Mouse (Mus musculus): ENCODE results near the gene Got1. TPM values are rescaled to one million over a fixed set of nuclear protein-coding genes. Genes with fewer than 3 reads are reported as not detected.

The Got1 gene
- polyA plus RNA-seq, 1 experiment, result 148 TPM

DNA sequence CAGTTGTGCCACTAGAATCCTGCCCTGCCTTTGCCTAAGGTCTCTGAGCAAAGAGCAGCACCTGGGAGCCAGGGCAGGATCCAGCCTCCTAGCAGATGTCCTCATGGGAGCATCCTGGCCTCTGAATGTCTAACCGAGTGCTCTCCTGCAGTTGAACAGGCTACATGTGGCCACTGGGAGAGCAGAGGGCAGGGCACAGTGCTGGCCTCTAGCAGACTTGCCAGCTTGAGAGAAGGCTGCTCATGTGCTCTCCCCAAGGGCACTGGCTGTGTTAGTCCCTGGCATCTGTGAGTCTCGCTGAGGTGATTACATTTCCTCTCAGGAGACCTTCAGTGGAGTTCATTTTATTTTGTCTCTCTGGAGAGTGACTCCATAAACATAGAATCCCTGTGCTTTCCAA, 48.8 kb downstream of the Got1 start:
- TF ChIP-seq POLR2A (IDR thresholded peaks at IDR 0.05; ENCODE audit: insufficient read depth, low read length) (no peak), EP300 (IDR thresholded peaks at IDR 0.05; ENCODE audit: insufficient read depth, low read depth, low read length) (no peak), CTCF (IDR thresholded peaks at IDR 0.05; ENCODE audit: low read depth, low read length) (no peak)
- no peaks in the 10 kb centered on the region for H3K27me3 ChIP-seq (ENCODE audit: control insufficient read depth, insufficient read depth, low read length, poor library complexity, severe bottlenecking)
- no peak overlapping the region for H3K4me3 ChIP-seq (ENCODE audit: low read depth, low read length)
- no peaks in the 10 kb centered on the region for H3K36me3 ChIP-seq (ENCODE audit: control insufficient read depth, insufficient read depth, low read length, poor library complexity, severe bottlenecking)
- H3K9me3 ChIP-seq (replicated peaks; ENCODE audit: control insufficient read depth, insufficient read depth, low read length, poor library complexity, severe bottlenecking), result no peaks in the 10 kb centered on the region
- no peaks in the 10 kb centered on the region for H3K4me1 ChIP-seq (ENCODE audit: control insufficient read depth, insufficient read depth, low read length)
- no peak overlapping the region for H3K27ac ChIP-seq (ENCODE audit: insufficient read depth, low read length)
- no peak overlapping the region for H3K9ac ChIP-seq (ENCODE audit: low read depth, poor library complexity, severe bottlenecking)

GRCm38 (mm10) chr19:43472781-43473180, 51.6 kb downstream of the Got1 start:
- H3K4me3 ChIP-seq (ENCODE audit: low read depth, low read length), result no peak overlapping the region
- no peaks in the 10 kb centered on the region for H3K36me3 ChIP-seq (ENCODE audit: control insufficient read depth, insufficient read depth, low read length, poor library complexity, severe bottlenecking)
- no peaks in the 10 kb centered on the region for H3K9me3 ChIP-seq (replicated peaks; ENCODE audit: control insufficient read depth, insufficient read depth, low read length, poor library complexity, severe bottlenecking)
- no peaks in the 10 kb centered on the region for H3K4me1 ChIP-seq (ENCODE audit: control insufficient read depth, insufficient read depth, low read length)
- no peaks in the 10 kb centered on the region for H3K27me3 ChIP-seq (ENCODE audit: control insufficient read depth, insufficient read depth, low read length, poor library complexity, severe bottlenecking)
- H3K27ac ChIP-seq (ENCODE audit: insufficient read depth, low read length), result no peak overlapping the region
- no peak overlapping the region for H3K9ac ChIP-seq (ENCODE audit: low read depth, poor library complexity, severe bottlenecking)
- no peak for TF ChIP-seq CTCF (IDR thresholded peaks at IDR 0.05; ENCODE audit: low read depth, low read length)
- TF ChIP-seq POLR2A (IDR thresholded peaks at IDR 0.05; ENCODE audit: insufficient read depth, low read length), result no peak
- no peak for TF ChIP-seq EP300 (IDR thresholded peaks at IDR 0.05; ENCODE audit: insufficient read depth, low read depth, low read length)

- H3K27ac ChIP-seq (ENCODE audit: insufficient read depth, low read length), result no peak overlapping the region
- no peaks in the 10 kb centered on the region for H3K4me1 ChIP-seq (ENCODE audit: control insufficient read depth, insufficient read depth, low read length)
These were observed 52.1 kb downstream of the Got1 start for GRCm38 (mm10) chr19:43472331-43472730.

DNA sequence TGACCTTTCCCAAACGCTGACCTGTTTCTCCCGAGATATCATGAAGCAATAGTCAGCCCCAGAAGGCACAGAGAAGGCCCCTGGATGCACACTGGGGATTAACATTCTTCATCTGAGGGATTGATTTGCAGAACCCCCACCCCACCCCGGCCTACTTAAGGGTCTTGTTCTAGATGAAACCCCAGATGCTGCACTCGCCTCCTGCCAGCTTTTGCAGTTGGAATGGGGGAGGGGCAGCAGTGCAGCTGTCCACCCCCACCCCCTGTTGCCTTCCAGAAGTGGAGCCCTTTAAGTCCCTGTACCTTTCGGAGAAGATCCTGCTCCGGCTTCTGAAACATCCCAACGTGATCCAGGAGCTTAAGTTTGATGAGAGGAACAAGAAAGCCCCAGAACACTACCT, 55.1 kb downstream of the Got1 start:
- TF ChIP-seq EP300 (IDR thresholded peaks at IDR 0.05; ENCODE audit: insufficient read depth, low read depth, low read length) (no peak), CTCF (IDR thresholded peaks at IDR 0.05; ENCODE audit: low read depth, low read length) (no peak), POLR2A (IDR thresholded peaks at IDR 0.05; ENCODE audit: insufficient read depth, low read length) (no peak)
- H3K36me3 ChIP-seq (ENCODE audit: control insufficient read depth, insufficient read depth, low read length, poor library complexity, severe bottlenecking), result no peaks in the 10 kb centered on the region
- H3K27me3 ChIP-seq (ENCODE audit: control insufficient read depth, insufficient read depth, low read length, poor library complexity, severe bottlenecking), result no peaks in the 10 kb centered on the region
- no peak overlapping the region for H3K27ac ChIP-seq (ENCODE audit: insufficient read depth, low read length)
- no peak overlapping the region for H3K4me3 ChIP-seq (ENCODE audit: low read depth, low read length)
- no peaks in the 10 kb centered on the region for H3K9me3 ChIP-seq (replicated peaks; ENCODE audit: control insufficient read depth, insufficient read depth, low read length, poor library complexity, severe bottlenecking)
- H3K4me1 ChIP-seq (ENCODE audit: control insufficient read depth, insufficient read depth, low read length), result no peaks in the 10 kb centered on the region
- no peak overlapping the region for H3K9ac ChIP-seq (ENCODE audit: low read depth, poor library complexity, severe bottlenecking)

More at GRCm38 (mm10) chr19:43472331-43472730, 52.1 kb downstream of the Got1 start:
- no peaks in the 10 kb centered on the region for H3K27me3 ChIP-seq (ENCODE audit: control insufficient read depth, insufficient read depth, low read length, poor library complexity, severe bottlenecking)
- H3K4me3 ChIP-seq (ENCODE audit: low read depth, low read length), result no peak overlapping the region
- TF ChIP-seq CTCF (IDR thresholded peaks at IDR 0.05; ENCODE audit: low read depth, low read length) (no peak), EP300 (IDR thresholded peaks at IDR 0.05; ENCODE audit: insufficient read depth, low read depth, low read length) (no peak), POLR2A (IDR thresholded peaks at IDR 0.05; ENCODE audit: insufficient read depth, low read length) (no peak)
- H3K36me3 ChIP-seq (ENCODE audit: control insufficient read depth, insufficient read depth, low read length, poor library complexity, severe bottlenecking), result no peaks in the 10 kb centered on the region
- H3K9ac ChIP-seq (ENCODE audit: low read depth, poor library complexity, severe bottlenecking), result no peak overlapping the region
- H3K9me3 ChIP-seq (replicated peaks; ENCODE audit: control insufficient read depth, insufficient read depth, low read length, poor library complexity, severe bottlenecking), result no peaks in the 10 kb centered on the region

GRCm38 (mm10) chr19:43467927-43468685, 56.3 kb downstream of the Got1 start:
- Histone ChIP-seq H3K27ac (ENCODE audit: insufficient read depth, low read length) (no peak overlapping the region), H3K4me1 (ENCODE audit: control insufficient read depth, insufficient read depth, low read length) (no peaks in the 10 kb centered on the region), H3K9me3 (replicated peaks; ENCODE audit: control insufficient read depth, insufficient read depth, low read length, poor library complexity, severe bottlenecking) (no peaks in the 10 kb centered on the region), H3K9ac (ENCODE audit: low read depth, poor library complexity, severe bottlenecking) (no peak overlapping the region), H3K36me3 (ENCODE audit: control insufficient read depth, insufficient read depth, low read length, poor library complexity, severe bottlenecking) (no peaks in the 10 kb centered on the region), H3K4me3 (ENCODE audit: low read depth, low read length) (no peak overlapping the region), H3K27me3 (ENCODE audit: control insufficient read depth, insufficient read depth, low read length, poor library complexity, severe bottlenecking) (no peaks in the 10 kb centered on the region; the same call in 1 of the 2 replicates)
- TF ChIP-seq POLR2A (IDR thresholded peaks at IDR 0.05; ENCODE audit: insufficient read depth, low read length), result no peak
- no peak for TF ChIP-seq EP300 (IDR thresholded peaks at IDR 0.05; ENCODE audit: insufficient read depth, low read depth, low read length)
- TF ChIP-seq CTCF (IDR thresholded peaks at IDR 0.05; ENCODE audit: low read depth, low read length), result no peak

- Histone ChIP-seq H3K9ac (ENCODE audit: low read depth, poor library complexity, severe bottlenecking) (no peak overlapping the region), H3K9me3 (replicated peaks; ENCODE audit: control insufficient read depth, insufficient read depth, low read length, poor library complexity, severe bottlenecking) (no peaks in the 10 kb centered on the region), H3K4me1 (ENCODE audit: control insufficient read depth, insufficient read depth, low read length) (no peaks in the 10 kb centered on the region), H3K4me3 (ENCODE audit: low read depth, low read length) (no peak overlapping the region), H3K27ac (ENCODE audit: insufficient read depth, low read length) (no peak overlapping the region), H3K27me3 (ENCODE audit: control insufficient read depth, insufficient read depth, low read length, poor library complexity, severe bottlenecking) (no peaks in the 10 kb centered on the region; the same call in 1 of the 2 replicates), H3K36me3 (ENCODE audit: control insufficient read depth, insufficient read depth, low read length, poor library complexity, severe bottlenecking) (no peaks in the 10 kb centered on the region)
- TF ChIP-seq POLR2A (IDR thresholded peaks at IDR 0.05; ENCODE audit: insufficient read depth, low read length) (no peak), CTCF (IDR thresholded peaks at IDR 0.05; ENCODE audit: low read depth, low read length) (no peak), EP300 (IDR thresholded peaks at IDR 0.05; ENCODE audit: insufficient read depth, low read depth, low read length) (no peak)
These were observed 58.7 kb downstream of the Got1 start for GRCm38 (mm10) chr19:43465601-43466255.
